Comparison of ENCODE assay signal across 18 mouse cellular contexts in the genomic region with DNA sequence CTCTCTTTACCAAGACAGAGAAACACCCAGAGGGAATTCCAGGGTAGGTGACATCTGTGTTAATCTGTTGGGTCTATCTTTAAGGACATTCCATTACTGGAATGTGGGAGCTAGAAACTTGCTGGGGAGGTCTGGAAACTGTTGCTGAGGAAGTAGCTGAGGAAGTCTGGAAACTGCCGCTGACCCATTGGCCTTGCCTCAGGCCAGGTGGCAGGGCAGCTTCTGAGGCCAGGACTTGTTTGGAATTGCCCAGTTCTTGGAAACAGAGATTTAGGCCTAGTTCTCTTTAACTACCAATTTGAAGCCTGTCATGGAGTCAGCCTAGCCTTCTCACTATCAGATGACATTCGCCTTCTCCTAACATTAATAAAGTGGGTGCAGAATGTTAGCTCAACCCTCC.
DNase-seq lines count a peak whose midpoint lies in the region; ATAC-seq and TF ChIP-seq lines count a peak whose summit lies in the region.
"Had no signal": no experiment of that assay in that cellular context is flagged by ENCODE, and none has a peak within 500 bp of the region (broad histone marks: within the 10 kb centered on the region; RNA-seq: fewer than 3 reads in every experiment).

No protein-coding gene starts in this region.

- TF ChIP-seq CTCF in stomach, postnatal 0 days (IDR thresholded peaks at IDR 0.05; ENCODE audit: low read depth), result no peak

- no peaks in the 10 kb centered on the region for H3K9me3 ChIP-seq in forebrain, embryonic 10.5 days
- H3K9me3 ChIP-seq in forebrain, embryonic 16.5 days (ENCODE audit: control insufficient read depth, low read length), result no peaks in the 10 kb centered on the region
- H3K9me3 ChIP-seq in hindbrain, embryonic 10.5 days, result no peaks in the 10 kb centered on the region
- H3K9me3 ChIP-seq in hindbrain, embryonic 13.5 days, result no peaks in the 10 kb centered on the region
- no peaks in the 10 kb centered on the region for H3K9me3 ChIP-seq in stomach, embryonic 16.5 days (replicated peaks; ENCODE audit: control insufficient read depth, low read length)
- no peaks in the 10 kb centered on the region for H3K9me3 ChIP-seq in stomach, postnatal 0 days (ENCODE audit: control insufficient read depth, low read length)
- H3K9me3 ChIP-seq: hindbrain, embryonic 15.5 days had no signal

- DNase-seq in forebrain, embryonic 10.5 days (ENCODE audit: extremely low spot score, low spot score), result no peak
- DNase-seq in hindbrain, embryonic 10.5 days (ENCODE audit: low spot score), result no peak
- no peak for DNase-seq in stomach, postnatal 0 days (ENCODE audit: low spot score)
- no peak for DNase-seq in left cerebral cortex, postnatal 14 days (ENCODE audit: low spot score in 2 of 2)
- DNase-seq: adrenal gland, adult 8-10 months; B cell, adult 2 months; cerebellum, adult 11-12 months; cerebellum, adult 9-10 months; cerebellum, postnatal 25 days; gastrocnemius, postnatal 14 days; heart, postnatal 10 days had no signal

- no peaks in the 10 kb centered on the region for H3K36me3 ChIP-seq in forebrain, embryonic 10.5 days (replicated peaks)
- no peaks in the 10 kb centered on the region for H3K36me3 ChIP-seq in forebrain, embryonic 16.5 days (ENCODE audit: control insufficient read depth, insufficient read depth)
- H3K36me3 ChIP-seq in hindbrain, embryonic 10.5 days, result no peaks in the 10 kb centered on the region
- H3K36me3 ChIP-seq in hindbrain, embryonic 13.5 days, result no peaks in the 10 kb centered on the region
- H3K36me3 ChIP-seq in stomach, embryonic 16.5 days (ENCODE audit: control insufficient read depth, insufficient read depth, low read length), result no peaks in the 10 kb centered on the region
- no peaks in the 10 kb centered on the region for H3K36me3 ChIP-seq in stomach, postnatal 0 days (ENCODE audit: control insufficient read depth, insufficient read depth, low read length)
- H3K36me3 ChIP-seq: hindbrain, embryonic 15.5 days had no signal

- no peak overlapping the region for H3K4me3 ChIP-seq in forebrain, embryonic 10.5 days
- H3K4me3 ChIP-seq in forebrain, embryonic 16.5 days (replicated peaks; ENCODE audit: low read length), result no peak overlapping the region
- H3K4me3 ChIP-seq in hindbrain, embryonic 10.5 days, result no peak overlapping the region
- H3K4me3 ChIP-seq in hindbrain, embryonic 13.5 days, result no peak overlapping the region
- no peak overlapping the region for H3K4me3 ChIP-seq in stomach, embryonic 16.5 days (replicated peaks; ENCODE audit: low read length)
- H3K4me3 ChIP-seq in stomach, postnatal 0 days (ENCODE audit: low read depth, low read length), result no peak overlapping the region
- H3K4me3 ChIP-seq: hindbrain, embryonic 15.5 days had no signal

- H3K27me3 ChIP-seq in forebrain, embryonic 10.5 days (ENCODE audit: poor library complexity, severe bottlenecking), result peaks cover 86% of the 10 kb centered on the region
- H3K27me3 ChIP-seq in forebrain, embryonic 16.5 days (replicated peaks; ENCODE audit: control insufficient read depth, insufficient read depth, low read length), result no peaks in the 10 kb centered on the region
- peaks cover 89% of the 10 kb centered on the region for H3K27me3 ChIP-seq in hindbrain, embryonic 10.5 days (ENCODE audit: insufficient read depth, poor library complexity, severe bottlenecking)
- peaks cover 59% of the 10 kb centered on the region for H3K27me3 ChIP-seq in hindbrain, embryonic 13.5 days
- H3K27me3 ChIP-seq in stomach, embryonic 16.5 days (ENCODE audit: control insufficient read depth, insufficient read depth, low read length), result no peaks in the 10 kb centered on the region
- H3K27me3 ChIP-seq in stomach, postnatal 0 days (ENCODE audit: control insufficient read depth, insufficient read depth, low read length), result no peaks in the 10 kb centered on the region

- H3K4me2 ChIP-seq in forebrain, embryonic 16.5 days (ENCODE audit: low read length), result no peak overlapping the region
- no peak overlapping the region for H3K4me2 ChIP-seq in hindbrain, embryonic 13.5 days
- H3K4me2 ChIP-seq in stomach, embryonic 16.5 days (ENCODE audit: low read depth, low read length), result no peak overlapping the region
- H3K4me2 ChIP-seq in stomach, postnatal 0 days (replicated peaks; ENCODE audit: low read depth), result no peak overlapping the region
- H3K4me2 ChIP-seq: hindbrain, embryonic 15.5 days had no signal

- no peak overlapping the region for H3K9ac ChIP-seq in forebrain, embryonic 16.5 days (replicated peaks; ENCODE audit: low read depth, low read length)
- no peak overlapping the region for H3K9ac ChIP-seq in hindbrain, embryonic 13.5 days
- no peak overlapping the region for H3K9ac ChIP-seq in stomach, embryonic 16.5 days (ENCODE audit: low read length)
- no peak overlapping the region for H3K9ac ChIP-seq in stomach, postnatal 0 days (ENCODE audit: low read length)
- H3K9ac ChIP-seq: forebrain, postnatal 0 days; hindbrain, embryonic 15.5 days had no signal

- peak overlapping the region; percentile 86; the same call in 1 of the 2 replicates for H3K27ac ChIP-seq in forebrain, embryonic 10.5 days
- no peak overlapping the region for H3K27ac ChIP-seq in forebrain, embryonic 16.5 days (ENCODE audit: low read length)
- peak overlapping the region; percentile 89 for H3K27ac ChIP-seq in hindbrain, embryonic 10.5 days
- H3K27ac ChIP-seq in hindbrain, embryonic 13.5 days, result no peak overlapping the region
- H3K27ac ChIP-seq in stomach, embryonic 16.5 days (ENCODE audit: low read length), result peak overlapping the region; percentile 19; the same call in 1 of the 2 replicates
- H3K27ac ChIP-seq in stomach, postnatal 0 days (replicated peaks), result no peak overlapping the region
- H3K27ac ChIP-seq: hindbrain, embryonic 15.5 days had no signal

- no peak for TF ChIP-seq EP300 in stomach, postnatal 0 days (optimal IDR thresholded peaks at IDR 0.05)

- ATAC-seq in forebrain, embryonic 16.5 days, result no peak
- ATAC-seq in hindbrain, embryonic 13.5 days (ENCODE audit: low FRiP score), result no peak
- no peak for ATAC-seq in stomach, embryonic 16.5 days (ENCODE audit: insufficient read depth, low FRiP score)
- no peak for ATAC-seq in stomach, postnatal 0 days (ENCODE audit: low FRiP score, low TSS enrichment)
- ATAC-seq: CD4-positive, CD25-positive, alpha-beta regulatory T cell, adult 4 months; intestine, embryonic 16.5 days had no signal

- intact Hi-C loops in left cerebral cortex, postnatal 14 days (cut with DNase I), result no loop called here

- 91% methylated on average over 2 of the region's 2 CpGs for WGBS in forebrain, embryonic 10.5 days
- whole genome bisulfite sequencing in forebrain, embryonic 16.5 days, result 97% methylated on average over 2 of the region's 2 CpGs
- WGBS in hindbrain, embryonic 10.5 days, result 90% methylated on average over 2 of the region's 2 CpGs
- WGBS in hindbrain, embryonic 13.5 days, result 94% methylated on average over 2 of the region's 2 CpGs
- 97% methylated on average over 2 of the region's 2 CpGs for WGBS in stomach, embryonic 16.5 days
- 87% methylated on average over 2 of the region's 2 CpGs for WGBS in stomach, postnatal 0 days

- H3K4me1 ChIP-seq in forebrain, embryonic 10.5 days, result peaks cover 81% of the 10 kb centered on the region
- peaks cover 26% of the 10 kb centered on the region for H3K4me1 ChIP-seq in forebrain, embryonic 16.5 days (replicated peaks; ENCODE audit: control insufficient read depth, insufficient read depth, low read length)
- H3K4me1 ChIP-seq in hindbrain, embryonic 10.5 days (replicated peaks), result peaks cover 65% of the 10 kb centered on the region
- H3K4me1 ChIP-seq in hindbrain, embryonic 13.5 days (replicated peaks), result peaks cover 42% of the 10 kb centered on the region
- H3K4me1 ChIP-seq in stomach, embryonic 16.5 days (ENCODE audit: control insufficient read depth, insufficient read depth, low read length), result peaks cover 8% of the 10 kb centered on the region
- H3K4me1 ChIP-seq in stomach, postnatal 0 days (replicated peaks; ENCODE audit: control insufficient read depth, insufficient read depth), result no peaks in the 10 kb centered on the region

Comparison
In these comparisons a context has a peak if more than half of its experiments do, and no peak if none do; other contexts are left out.
1. H3K27ac ChIP-seq: peak in forebrain, embryonic 10.5 days (single experiment), hindbrain, embryonic 10.5 days (single experiment) and stomach, embryonic 16.5 days (single experiment); none in forebrain, embryonic 16.5 days (single experiment), hindbrain, embryonic 13.5 days (single experiment) and stomach, postnatal 0 days (single experiment).